Mouse (Mus musculus) central nervous system, embryonic 11.5 days (tissue): Measurements from ENCODE around the gene Kif21a. TPM values are rescaled to one million over a fixed set of nuclear protein-coding genes. Genes with fewer than 3 reads are reported as not detected.

Experiments used
- polyA plus RNA-seq: library from polyadenylated mRNA; depleted of rRNA; stranded (reverse); fragments of >200 nt; gene quantifications from 2 replicates; pipeline ENCODE4 v1.2.3, GENCODE M21; 2012; rRNA removed

Kif21a gene
- polyA plus RNA-seq = 57.7 and 90.8 TPM in 2 replicates

DNA sequence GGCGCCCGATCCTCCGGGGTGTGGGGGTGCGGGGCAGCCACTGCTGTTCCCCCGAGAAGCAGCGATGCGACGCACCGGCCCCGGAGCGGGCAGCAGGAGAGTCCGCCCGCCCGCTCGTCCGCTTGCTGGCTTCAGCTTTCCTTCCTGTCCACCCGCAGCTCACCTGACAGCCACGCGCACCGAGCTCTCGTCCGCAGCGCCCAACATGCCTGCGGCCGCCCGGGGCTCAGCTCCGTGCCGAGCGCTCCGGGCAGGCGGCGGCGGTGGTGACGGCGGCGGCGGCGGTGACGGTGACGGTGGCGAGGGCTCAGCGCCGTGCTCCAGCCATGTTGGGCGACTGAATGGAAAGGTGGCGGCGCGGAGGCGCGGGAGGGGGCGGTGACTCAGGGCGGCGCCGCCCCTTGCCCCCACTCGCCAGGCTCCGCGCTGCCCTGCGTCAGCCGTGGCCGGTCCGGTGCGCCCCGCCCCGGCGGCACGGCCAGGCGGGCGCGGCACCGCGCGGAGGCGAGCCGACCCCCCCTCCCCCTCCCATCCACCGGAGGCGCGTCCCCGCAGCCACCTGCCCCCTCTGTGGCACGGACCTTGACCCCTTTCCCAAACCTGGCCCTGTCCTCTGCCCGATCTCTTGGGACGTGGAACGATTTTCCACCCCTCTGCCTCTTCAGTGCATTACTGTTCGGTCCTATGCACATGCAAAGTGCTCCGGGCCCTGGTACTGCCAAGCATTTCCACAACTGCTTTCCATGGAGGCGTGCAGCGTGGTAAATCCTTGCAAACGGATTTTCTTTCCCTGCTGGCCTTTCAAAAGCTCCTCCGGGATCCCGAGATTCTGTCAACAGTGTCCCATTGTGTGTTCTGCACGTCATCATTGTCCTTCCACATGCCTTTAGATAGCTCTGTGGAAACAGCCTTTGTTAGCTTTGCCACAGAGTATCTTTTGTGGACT lies at the start of gene Kif21a:
TSS of gene Kif21a (minus strand) at position 453 of the 946 bp plus-strand sequence.

Other genes starting within 250 kb of the Kif21a start
- 8.2 and 25.2 TPM in 2 replicates for gene Abcd2, start 141.9 kb upstream of the Kif21a start, polyA plus RNA-seq
- not detected in 2 replicates for gene CN725425, start 149.5 kb upstream of the Kif21a start, polyA plus RNA-seq